Mouse (Mus musculus): Measurements from ENCODE around the gene Myocd.

The Myocd gene

DNA sequence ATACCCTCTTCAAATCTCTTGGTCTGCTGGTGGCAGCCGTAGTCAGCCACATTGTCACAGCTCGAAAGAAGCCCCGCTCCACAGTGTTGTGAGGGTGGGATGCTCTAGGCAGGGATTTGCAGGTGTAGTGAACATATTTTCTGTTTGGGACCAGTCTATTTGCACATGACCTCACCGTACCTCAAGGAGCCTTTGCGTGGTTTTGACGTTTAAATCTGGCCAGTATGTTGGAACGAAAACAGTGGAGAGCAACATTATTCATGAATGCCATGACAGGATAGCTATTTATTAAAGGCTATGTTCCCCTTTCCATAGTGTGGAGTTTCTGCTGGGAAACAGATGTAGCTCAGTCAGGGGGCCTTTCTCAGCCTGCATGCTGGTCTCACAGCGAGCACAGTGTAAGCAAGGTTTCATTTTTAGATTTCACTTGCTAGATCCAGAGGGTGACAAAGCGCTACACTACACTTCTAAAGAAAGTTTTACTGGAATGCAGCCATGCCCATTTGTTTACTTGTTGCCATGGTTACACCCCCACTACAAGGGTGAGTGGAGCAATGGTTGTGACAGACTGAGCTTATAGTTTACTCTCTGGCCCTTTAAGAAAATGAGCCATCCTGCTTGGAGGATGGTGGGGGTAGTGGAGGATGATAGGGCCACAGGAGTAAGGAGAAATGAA is 54.7 kb downstream of the Myocd start:
- DNase-seq (ENCODE audit: low spot score in 2 of 2) = no peak

DNA sequence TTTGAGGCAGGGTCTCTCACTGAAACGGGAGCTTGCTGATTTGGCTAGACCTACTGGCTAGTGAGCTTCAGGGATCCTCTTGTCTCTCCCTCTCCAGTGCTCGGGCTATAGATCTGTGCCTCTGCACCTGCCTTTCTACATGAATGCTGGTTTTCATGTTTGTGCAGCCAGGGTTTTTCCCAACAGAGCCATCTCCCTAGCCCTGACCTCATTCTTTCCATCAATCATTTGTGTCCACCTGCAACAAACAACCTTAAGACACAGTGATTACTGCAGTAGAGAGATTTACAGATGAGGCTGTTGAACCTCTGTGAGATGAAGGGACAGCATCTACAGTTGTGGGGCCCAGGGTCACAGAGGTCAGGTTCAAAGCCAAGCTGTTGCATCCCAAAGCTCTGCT is 56.0 kb downstream of the Myocd start:
- no peak for DNase-seq (ENCODE audit: low spot score in 2 of 2)

DNA sequence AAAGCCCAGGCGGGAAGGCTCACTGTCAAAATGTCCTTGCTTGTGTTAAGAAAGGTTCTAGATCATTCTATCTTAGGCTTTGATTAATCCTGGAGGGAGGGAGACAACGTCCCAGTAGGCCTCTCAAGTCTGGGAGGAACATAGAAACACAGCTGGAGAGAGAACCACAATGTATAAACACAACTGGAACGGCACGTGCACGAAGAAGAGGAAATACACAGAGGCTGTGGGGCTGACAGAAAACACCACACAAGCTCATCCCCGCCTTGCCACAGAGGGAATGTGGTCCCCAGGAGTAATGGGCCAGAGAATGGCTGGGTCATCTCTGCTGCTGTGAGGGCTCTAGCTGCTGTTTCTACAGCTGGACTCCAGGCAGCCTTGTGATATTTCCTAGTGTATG is 58.1 kb downstream of the Myocd start:
- no peak for DNase-seq (ENCODE audit: low spot score in 2 of 2)

DNA sequence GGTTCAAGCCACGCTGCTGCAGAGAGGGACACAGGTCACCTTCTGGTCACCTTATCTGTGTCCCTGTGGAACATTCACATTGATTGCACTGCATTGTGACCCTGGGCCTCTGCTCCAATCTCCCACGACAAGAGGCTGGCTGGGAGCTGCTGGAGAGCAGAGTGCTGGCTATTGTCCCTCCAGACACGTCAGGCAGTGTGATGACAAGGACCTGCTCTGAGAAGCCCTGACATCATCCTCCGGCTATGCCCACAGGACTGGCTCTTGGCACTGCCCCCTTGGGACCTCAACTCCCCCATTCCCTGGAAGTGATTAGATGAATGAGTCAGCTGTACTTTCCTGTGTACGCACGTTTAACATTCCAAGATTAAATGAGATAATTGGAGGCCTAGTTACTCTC is 60.3 kb downstream of the Myocd start:
- DNase-seq (ENCODE audit: low spot score in 2 of 2) = no peak

DNA sequence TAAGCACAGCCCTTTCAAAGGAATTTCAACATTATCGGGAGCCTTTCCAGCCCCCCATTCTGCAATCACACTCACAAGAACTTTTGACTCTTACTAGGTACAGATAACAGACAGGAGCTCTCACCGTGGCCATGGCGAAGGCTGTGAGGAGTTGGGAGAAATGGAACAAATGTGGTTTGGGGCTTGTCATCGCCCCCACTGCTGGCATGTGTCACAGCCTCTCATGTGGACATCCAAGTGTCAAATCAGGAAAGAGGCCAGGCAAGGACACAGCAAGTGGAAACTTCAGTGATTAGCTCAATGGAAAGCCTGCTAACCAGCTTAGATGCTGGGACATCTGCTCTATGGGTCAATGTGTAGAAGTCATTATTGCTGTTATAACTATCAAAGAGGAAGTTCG is 64.5 kb downstream of the Myocd start:
- DNase-seq (ENCODE audit: low spot score in 2 of 2) = no peak

DNA sequence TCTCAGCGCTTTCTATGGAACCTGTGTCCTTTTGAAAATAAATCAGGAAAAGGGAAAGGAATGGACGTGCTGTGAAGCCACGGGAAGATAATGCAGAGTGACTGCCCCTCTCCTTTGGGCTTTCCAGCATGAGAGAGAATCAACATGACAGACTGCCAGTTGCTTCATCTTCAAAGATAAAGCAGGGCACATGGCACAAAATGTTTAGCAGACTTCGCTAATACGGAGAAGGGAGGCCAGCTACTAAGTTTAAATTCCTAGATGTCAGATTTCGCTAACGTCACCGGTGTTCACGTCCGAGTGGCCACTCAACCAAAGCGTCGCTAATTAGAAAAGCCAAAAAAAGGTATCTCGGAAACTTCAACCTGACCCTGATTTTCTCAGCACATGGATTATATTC is 65.1 kb downstream of the Myocd start:
- no peak for DNase-seq (ENCODE audit: low spot score in 2 of 2)

DNA sequence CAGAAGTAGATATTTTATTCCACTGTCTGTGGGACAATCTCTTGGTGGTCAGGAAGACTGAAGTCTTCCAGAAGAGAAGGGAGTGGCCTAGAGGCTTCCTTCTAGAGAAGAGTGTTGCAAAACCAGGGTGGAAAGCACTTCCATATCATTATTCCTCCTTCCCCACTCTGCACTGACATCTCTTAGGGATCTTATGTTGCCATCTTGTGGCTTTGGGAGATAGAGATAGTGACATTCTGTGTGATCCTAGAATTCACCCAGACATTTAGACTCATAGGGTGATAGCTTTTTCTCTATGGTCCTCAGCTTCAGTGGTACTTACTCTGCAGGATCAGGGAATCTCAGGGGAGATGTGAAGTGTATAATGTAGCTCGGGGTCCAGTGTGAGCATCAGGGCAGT is 66.8 kb downstream of the Myocd start:
- DNase-seq (ENCODE audit: low spot score in 2 of 2) = no peak

DNA sequence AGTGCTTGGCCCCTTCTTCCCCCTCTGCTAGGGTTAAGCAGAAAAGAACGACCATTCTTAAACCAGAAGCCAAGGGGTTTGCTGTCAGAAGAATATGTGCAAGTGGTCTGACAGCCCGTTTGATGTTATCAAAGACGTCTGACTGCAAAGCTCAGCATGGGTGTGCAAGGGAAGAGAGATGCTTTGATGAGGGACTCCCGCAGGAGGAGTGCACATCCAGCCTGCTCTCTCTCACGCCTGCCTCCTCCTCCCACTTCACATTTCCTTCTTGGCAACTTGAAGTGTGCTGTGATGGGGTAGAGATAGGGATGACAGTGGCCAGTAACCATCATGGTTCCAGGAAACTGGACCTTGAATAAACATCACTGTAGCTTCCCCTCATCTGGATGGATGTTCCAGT is 67.6 kb downstream of the Myocd start:
- no peak for DNase-seq (ENCODE audit: low spot score in 2 of 2)

DNA sequence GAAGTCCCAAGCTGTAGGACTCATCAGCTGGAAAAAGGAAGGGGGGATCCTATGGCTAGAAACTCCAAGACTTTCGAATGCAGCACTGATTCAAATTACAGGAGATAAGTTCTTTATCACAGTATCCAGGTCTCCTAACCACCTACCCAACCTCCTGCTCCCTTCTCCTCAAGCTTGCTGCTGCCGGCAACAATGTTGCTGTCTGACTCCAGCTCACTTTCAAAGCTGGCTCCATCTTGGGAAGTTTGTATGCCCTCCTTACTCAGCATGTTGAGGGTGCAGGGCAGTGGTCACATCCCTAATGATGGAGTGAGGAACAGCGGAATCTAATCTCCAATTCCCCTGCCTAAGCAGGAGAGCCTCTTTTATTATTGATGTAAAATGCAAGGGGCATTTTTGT is 71.8 kb downstream of the Myocd start:
- no peak for DNase-seq (ENCODE audit: low spot score in 2 of 2)

DNA sequence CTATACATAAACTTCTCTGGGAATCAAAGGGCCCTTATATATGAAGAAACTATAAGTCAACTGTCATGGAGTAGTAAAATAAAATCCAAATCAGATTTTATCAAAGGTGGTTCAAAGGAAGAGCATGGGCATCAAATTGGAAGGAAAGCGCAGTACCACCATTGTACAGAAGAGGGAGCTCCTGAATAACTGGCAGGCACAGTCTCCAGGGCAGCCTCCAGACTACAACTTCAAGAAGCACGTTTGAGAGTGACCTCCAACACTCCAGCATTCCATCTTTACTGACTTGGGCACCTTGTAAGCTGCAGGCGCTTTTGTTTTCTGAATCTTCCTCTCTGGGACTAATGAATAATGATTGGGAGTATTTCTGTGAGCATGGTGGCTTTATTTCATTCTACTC is 72.5 kb downstream of the Myocd start:
- DNase-seq (ENCODE audit: low spot score in 2 of 2) = peak; percentile 59 to 64

DNA sequence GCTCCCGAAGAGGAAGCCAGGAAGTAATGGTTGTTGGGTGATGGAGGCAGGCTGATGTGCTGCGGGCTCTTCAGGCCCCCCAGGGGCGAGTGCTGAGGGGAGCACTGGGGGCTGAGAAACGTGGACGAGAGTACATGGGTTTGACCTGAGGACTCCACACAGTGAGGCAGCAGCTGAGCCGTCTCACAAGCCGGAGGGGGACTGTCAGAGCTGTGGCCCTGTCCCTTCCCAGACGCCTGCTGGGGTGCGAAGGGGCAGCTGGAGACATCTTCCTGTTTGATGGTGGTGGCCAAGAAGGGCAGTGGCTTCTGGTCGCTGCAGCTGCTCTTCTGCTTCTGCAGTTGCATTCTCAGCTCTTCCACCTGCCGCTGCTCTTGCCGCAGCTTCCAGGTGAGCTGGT is 82.8 kb downstream of the Myocd start:
- no peak for DNase-seq (ENCODE audit: low spot score in 2 of 2)

DNA sequence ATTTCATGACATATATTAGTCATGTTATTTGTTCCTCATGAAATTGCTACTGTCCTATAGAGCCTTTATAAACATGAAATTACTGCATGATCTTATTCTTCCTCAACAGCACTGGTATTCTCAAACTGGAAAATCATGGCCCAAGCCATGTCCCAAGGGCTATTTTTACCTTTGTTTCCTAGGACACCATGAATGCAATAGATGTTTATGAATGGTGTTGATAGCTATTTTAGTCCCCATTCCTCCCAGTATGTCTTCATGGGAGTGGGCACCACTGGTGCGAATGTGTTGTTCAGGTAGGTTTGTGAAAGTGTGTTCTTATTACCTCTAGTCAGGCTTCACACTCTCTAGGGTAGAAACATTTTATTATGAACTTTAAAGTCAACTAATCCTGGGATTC is 84.7 kb downstream of the Myocd start:
- DNase-seq (ENCODE audit: low spot score in 2 of 2) = no peak

DNA sequence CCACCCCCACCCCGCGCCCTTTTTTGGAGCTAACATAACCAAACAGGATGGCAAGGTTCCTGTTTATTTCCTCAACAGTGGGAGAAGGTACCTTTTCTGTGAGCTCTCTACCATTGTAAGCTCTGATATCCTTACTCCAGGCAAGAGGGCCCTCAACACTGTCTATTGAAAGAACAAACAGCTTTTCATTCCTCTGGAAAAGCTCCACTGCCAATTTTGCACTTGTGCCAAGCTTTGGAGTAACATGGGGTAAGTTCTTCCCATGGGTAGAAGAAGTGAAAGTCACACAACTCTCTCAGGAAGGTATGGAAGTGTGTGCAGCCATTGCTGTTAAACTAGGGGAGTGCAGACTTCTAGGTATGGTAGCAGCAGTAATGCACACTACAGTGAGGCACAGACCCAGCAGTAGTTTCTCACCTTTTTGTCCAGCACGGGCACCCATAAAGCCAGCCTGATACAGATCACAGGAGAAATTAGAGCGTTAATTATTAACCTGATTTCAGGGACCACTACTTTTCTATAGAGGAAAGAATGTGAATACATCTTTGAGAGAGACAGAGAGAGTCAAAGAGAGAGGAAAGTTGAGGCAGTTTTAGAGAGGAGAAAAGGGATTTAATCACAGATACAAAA is 99.6 kb downstream of the Myocd start:
- DNase-seq (ENCODE audit: low spot score in 2 of 2) = no peak

DNA sequence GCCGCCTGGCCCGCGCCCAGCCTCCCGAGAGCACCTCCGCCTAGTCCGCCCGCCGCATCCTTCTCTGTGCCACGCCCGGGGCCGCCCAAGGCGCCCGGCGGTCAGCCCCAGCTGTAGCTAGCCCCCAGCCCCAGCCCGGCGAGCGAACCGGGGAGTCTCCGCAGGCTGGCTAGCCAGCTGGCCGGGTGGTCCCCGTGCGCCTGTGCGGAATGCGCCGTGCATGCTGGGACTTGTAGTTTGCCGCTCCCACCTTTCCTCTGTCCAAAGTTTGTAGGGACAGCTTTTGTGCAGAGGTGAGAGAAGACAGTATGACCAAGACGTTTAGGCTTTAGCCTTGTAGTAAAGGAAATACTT is 107.0 kb downstream of the Myocd start, which contains the start of gene Arhgap44:
Gene Arhgap44, minus strand, starts transcription at position 195 of the 354 bp plus-strand sequence.
- DNase-seq (ENCODE audit: low spot score in 2 of 2) = peak; percentile 48 to 54

DNA sequence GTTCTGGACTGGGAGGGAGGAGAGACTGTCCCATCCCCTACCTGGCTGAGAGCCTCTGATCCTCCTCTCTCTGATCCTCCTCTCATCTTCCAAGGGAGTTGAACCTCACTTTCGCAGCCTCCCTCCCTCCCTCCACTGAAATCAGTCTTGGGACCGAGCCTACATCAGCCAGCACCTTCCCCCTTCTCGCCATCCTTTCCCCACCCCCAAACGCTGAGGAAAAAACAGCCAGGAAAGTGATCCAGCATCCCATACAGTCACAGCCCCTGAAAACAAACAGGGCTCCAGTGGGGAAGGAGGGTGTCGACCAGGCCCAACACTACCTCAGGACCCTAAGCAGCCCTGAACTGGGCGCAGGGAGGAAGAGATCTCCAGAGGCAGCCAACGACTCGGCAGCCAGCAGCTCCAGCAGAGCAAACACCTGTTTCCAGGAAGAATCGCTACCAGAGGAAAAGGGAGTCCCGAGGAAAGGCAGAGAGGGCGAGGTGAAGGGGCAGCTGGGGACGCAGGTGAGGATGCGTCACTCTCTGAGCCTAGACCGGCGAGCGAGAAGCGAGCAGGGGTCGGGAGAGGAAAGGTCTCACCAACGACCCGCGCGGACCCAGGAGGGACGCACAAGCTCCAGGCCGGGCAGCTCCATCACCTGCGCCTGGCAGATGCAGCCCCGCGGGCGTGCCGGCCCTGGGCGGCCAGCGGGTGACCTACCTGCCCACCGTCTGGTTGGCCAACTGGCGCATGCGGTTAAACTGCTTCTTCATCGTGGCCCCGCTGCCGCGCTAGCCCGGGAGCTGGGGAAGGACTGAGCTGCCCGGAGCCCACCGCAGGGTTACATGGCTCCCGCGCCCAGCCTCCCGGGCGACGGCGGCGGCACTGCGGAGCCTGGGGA is 107.7 kb downstream of the Myocd start:
- peak in 1 of 2 experiments; percentile 17 for DNase-seq (ENCODE audit: low spot score in 2 of 2)

DNA sequence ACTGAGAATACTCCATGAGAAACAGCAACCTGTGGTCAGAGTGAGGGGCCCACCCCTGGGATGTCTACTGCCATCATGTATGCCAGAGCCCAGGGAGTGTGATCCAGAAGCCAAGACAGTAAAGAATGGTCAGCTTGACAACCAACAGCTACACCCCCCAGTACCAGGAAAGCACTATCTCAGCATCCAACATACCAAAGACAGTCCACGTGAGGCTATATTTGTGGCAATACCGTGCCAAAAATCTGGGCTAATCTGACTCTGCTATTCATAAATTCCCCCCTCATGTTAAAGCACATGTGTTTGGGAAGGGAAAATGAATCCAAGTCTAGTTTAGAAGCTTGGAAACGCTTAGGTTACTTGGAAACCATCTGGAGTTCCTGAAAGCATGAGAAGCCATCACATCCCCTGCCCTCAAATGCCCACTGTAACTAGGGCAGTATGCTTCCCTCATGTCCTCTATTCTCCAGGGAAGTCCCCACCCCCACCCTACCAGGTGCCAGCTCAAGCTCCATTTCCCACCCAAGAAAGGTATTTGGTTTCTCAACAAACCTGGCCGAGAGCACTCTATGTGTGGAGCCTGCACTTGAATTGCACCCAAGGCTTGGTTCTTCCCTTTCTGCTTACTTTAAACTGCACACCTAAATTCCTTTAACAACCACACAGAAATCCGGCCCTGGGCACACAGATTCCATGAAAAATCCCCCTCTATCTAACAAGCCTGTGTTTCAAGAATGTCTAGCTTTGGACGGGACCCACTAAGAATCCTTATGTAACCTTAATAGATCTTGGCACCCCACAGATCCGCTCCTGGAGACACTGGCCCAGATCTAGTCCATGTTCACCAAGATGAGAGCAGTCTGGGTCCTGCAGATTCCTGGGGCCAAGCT is 108.6 kb downstream of the Myocd start:
- DNase-seq (ENCODE audit: low spot score in 2 of 2) = no peak

DNA sequence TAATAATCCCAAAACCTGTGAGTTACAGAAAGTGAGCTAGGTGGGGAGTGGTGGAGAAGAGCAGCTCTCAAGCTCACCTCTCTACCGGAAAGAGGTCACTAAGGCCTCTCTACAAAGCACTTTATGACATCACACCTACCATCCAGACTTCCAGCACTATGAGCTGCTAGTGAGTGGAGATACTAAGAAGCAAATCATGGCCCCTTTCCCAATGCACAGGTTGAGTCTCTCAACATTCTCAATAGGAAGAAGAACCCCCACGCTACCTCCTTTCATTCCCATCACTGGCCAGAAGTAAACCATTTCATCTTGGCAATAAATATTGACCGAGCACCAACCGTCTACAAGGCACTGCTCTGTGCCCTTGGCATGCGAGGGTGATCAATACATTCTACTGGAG is 110.0 kb downstream of the Myocd start, which contains the start of gene 1700086D15Rik:
Gene 1700086D15Rik, minus strand, starts transcription at position 101 of the 400 bp plus-strand sequence.
- no peak for DNase-seq (ENCODE audit: low spot score in 2 of 2)

DNA sequence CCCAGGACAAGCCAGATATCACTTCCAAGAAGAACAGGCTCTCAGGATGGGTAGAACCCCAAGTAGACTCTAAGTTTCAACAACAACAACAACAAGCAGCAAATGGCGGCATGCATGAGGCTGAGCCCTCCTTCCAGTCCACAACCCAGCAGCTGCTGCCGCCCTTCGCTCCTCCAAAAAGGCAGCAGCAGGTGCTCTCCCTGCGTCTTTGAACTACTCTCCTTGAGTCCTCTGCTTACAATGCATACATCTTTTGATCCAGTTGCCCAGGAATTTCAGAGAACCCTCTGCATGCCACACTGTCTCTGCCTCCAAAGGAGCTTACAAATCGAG is 111.2 kb downstream of the Myocd start:
- DNase-seq (ENCODE audit: low spot score in 2 of 2) = no peak

DNA sequence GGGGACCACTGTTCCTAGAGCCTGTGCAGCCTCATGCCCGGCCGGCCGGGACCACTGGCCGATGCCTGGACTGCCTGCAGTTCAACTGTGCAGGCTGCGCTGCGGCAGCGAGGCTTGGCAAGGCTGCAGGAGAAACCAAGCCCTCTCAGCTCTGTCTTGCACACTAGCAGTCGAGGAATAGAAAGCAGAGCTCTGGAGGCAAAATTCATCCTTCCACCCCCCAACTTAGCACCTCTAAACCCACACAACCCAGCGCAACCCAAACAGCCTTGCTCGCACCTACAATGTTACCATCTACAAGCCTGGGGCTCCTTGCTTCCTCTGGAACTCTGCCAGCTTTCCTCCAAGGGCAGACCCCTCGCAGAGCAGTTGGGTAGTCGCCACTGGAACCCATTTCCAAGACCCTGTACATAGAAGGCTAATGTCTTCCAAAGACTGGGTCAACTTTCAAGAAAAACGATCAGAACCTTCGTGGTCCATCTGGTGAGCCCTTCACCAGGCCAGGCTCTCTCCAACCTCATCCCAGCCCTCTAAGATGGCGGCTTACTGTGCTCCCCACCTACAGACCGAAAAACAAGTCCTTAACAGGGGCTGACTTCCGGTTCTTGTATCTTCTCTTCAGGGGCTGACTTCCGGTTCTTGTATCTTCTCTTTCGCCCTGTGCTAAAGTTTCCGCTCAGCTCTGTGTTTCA is 111.7 kb downstream of the Myocd start:
- DNase-seq (ENCODE audit: low spot score in 2 of 2) = no peak

DNA sequence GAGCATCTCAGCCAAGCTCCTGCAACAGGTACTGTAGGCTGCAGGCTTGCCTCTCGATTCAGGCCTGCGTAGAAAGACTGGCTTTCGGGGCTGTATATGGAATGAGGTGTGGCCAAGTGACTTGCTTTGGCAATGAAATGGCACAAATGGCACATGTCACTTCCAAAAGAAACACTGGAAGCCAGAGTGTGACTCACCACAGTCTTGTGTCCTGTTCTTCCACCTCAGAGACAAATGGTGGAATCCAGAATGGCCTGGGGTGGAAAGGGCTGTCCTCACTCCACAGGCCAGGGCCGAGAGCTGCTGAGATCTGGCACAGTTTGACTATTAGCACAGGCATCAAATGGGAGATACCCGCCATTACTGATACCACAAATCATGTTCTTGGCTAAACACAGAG is 116.8 kb downstream of the Myocd start:
- DNase-seq (ENCODE audit: low spot score in 2 of 2) = no peak

DNA sequence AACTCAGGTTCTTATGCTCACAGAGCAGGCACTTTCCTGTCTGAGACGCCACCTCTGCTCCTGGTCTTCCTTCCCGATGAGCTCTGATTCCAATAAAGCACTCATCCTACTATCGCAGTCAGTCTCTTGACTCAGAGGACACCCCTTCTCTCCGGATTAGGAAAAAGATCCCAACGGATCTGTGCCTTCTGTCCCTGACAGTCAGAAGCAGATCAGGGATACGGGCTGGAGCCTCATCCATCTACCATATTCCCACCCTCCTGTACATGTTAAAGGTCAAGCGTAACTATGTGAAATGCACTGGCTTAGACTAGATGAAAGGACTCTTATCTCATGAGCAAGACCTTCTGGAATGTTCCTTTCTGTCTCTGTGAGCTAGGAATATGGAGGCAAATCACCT is 121.3 kb downstream of the Myocd start:
- DNase-seq (ENCODE audit: low spot score in 2 of 2) = no peak
